Mouse (Mus musculus) G1E-ER4 (cell line): ENCODE data around the gene Ugcg. TPM values are rescaled to one million over a fixed set of nuclear protein-coding genes. Genes with fewer than 3 reads are reported as not detected.

Experiments used
- GATA1 ChIP-seq: IDR thresholded peaks from one replicate; pipeline ENCODE4 v1.8.0; 2012; ENCODE audit warnings: low read length, inconsistent platforms
- polyA plus RNA-seq: library from polyadenylated mRNA; stranded (reverse); fragments of >175 nt; gene quantifications from 2 replicates; pipeline ENCODE4 v1.2.3, GENCODE M21; 2012

Gene Ugcg
- polyA plus RNA-seq, 1 experiment, result 143 TPM

DNA sequence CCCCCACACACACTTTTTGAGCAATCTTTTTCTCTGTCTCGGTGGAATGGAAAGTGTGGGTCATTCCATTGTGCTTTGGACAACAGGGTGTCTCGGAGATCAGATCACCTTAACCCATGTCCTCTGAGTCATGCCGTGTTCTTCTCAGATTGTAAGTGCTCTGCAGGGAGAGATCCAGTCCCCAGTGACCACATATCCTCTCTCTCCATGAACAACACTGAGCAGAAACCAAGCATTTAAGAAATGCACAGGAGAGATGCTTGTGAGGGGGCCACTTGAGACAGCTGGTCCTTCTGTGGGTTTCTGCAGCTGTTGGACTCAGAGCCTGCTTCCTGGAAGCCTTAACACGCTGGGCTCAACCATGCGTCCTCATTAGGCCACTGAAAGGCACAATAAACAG lies 66.9 kb downstream of the Ugcg start:
- TF ChIP-seq GATA1, result no peak

DNA sequence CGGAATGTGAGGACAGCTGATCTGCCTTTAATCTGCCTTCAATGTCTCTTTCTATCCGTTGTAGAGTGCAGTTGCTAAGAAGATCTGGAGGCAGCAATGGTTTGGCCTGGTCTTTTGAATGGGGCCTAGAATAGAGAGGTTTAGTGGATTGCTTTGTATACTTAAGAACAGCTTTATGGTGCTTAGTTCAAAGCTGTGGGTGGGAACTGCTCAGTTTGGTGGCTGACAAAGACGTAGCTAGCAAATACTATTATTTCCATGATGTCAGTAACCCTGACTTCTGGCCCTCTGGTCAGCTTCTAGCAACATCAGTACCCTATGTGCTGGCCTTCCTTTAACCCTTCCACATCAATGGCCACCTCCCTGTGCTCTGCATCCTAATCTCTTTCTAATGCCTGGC lies 68.8 kb downstream of the Ugcg start:
- TF ChIP-seq GATA1, result no peak

DNA sequence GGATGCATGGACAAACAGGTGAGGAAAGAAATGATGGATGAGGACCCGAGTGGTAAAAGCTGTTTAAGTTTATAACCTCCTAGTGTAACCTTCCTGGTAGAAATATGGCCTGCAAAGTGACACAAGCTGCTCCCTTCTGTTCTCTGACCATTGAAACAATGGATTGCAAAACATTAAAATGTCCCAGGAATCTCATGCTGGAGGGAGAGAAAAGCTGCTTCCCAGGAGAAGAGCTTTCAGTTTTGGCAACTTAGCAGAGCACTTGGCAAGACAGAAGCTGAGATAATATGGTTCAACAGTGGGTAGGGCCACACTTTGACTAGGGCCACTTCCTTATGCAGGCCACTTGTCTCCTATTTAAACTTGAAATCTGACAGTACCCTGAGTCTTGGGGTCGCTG lies 69.7 kb downstream of the Ugcg start:
- no peak for TF ChIP-seq GATA1

DNA sequence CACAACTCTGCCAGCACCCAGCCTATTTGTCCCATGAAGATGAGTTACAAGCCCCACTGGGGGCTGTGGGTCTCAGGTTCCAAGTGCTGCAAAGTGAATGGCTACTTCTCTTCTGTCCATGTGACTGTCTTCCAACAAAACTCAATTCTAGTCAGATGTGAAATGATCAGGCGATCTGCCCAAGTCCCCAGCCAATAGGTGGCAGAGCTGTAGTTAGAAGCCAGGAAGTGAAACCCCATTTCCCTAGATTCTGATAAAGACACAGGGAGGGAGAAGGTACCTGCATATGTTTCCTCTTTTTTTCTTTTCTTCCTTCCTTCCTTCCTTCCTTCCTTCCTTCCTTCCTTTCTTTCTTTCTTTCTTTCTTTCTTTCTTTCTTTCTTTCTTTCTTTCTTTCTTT lies 70.7 kb downstream of the Ugcg start:
- TF ChIP-seq GATA1, result no peak

DNA sequence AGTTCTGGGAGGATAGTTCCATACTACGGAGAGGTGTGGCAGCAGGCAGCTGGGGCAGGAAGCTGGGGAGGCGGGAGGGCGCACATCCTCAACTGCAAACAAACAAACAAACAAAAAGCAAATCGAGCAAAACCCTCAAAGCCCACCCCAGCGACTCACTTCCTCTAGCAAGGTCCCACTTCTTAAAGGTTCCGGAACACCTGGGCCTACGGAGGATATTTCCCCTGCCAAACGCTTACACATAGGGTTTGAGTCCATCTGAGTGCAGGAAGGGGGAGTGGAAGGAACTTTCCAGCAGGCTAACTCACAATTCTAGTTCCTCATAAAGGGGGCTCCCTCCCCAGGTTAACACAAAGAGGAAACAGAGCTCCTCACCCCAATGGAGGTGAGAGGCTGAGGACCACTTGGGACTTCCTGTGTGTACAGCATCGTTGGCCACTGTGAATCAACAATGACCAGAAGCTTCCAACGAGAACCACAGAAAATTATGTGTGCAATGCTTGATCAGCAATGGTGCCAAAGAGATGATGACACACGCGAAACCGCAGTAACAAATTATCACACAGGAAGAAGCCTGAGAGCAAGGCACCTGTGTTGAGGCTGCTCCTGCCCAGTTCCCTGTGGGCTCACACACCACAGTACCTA lies 71.9 kb downstream of the Ugcg start:
- no peak for TF ChIP-seq GATA1

DNA sequence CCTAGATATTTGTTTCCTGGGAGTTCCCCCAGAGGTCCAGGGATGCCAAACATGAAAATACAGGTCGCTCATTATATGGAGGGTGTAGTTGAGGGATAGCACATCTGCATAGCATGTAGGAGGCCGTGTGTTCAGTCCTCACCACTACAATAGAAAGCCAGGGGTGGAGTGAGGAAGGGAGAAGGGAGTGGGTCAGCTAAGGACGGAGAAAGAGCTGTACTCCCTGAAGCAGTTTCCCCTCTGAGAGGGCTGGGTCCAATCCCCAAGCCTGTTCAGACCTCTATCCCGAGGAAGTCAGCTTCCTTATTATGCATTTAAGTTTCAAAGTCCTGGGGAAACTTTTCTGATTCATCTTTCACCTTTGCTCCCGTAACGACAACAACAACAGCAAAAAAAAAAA lies 73.1 kb downstream of the Ugcg start:
- TF ChIP-seq GATA1, result no peak

DNA sequence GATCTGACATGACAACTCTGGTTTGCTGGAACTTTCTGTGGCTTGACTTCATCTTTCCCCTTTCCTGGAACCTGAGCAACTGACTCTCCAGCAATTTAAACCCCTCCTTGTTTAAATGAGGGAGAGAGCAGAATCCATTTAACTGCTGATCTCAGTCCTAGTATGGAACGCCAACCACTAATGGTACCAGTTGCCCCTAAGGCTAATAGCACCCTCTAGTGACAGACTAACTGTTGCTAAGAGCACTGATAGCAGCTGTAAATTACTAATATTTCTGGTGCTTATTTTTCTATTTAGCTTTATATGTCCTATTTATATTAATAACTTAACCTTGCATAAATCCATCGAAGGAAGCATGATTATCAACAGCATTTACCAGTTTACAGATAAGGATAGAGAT lies 74.4 kb downstream of the Ugcg start:
- no peak for TF ChIP-seq GATA1

DNA sequence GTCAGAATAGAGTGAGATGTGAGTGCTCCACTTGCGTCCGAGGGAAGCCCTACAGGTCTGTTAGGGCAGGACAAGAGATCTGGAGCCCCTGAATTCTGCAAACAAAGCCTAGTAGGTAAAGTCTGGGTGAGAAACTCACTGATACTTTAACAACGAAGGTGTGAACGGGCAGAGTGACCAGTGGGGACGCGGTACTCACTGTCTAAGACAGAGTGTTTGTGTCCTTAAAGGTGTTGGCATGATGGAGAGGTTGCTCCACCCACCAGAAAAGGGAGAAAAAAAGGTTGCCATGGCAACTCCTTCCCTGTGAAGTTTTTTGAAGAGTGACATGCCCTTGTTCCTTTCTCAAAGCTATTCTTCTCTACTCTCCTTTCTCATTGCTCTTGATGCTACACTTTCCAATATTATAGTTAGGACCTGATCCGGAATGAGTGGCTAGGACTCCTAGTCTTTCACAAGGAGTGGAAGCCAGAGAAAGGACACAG lies 75.6 kb downstream of the Ugcg start:
- no peak for TF ChIP-seq GATA1

DNA sequence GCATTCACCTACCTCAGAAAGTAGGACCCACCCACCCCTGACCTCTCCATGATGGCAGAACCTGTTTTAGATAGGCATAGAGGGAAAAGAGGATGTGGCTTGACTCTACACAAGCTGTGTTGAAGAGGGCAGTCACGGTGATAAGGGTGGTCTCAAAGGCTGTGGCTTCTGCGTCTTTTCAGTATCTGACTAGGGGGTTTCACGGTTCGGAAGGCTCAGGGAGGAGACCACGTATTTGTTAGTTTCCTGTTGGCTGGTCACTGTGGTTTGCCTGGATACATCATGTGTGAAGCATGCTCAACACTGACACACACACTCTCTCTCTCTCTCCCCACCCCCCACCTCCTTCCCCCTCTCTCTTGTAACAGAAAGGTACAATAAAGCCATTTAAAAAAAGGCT lies 76.1 kb downstream of the Ugcg start:
- no peak for TF ChIP-seq GATA1

DNA sequence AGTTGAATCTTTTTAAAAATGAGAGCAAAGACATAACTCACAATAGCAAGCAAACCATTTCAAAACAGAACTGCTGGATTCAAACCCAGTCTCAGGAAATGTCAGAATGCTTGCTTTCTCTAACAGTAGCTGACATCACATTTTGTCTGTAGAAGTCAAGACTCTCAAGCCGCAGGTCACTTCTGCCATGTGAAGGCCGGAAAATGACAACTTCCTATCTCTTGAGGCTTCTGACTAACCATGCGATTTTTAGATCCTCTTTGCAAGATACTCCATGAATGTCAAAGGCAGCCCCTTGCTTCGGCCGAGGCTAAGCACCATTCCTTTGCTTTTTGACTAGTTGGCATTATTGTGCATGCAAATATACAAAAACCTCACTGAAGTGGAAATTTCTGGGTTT lies 76.6 kb downstream of the Ugcg start:
- no peak for TF ChIP-seq GATA1

Other genes starting within 250 kb of the Ugcg start
- not detected in 2 replicates for gene Zkscan16, start 245.6 kb upstream of the Ugcg start, polyA plus RNA-seq
- 0.06 and 0.24 TPM in 2 replicates for gene Ptgr1, start 202.1 kb upstream of the Ugcg start, polyA plus RNA-seq
- gene Dnajc25, start 194.2 kb upstream of the Ugcg start, polyA plus RNA-seq, result 3.8 and 6.5 TPM in 2 replicates
- gene Gm20503, start 186.0 kb upstream of the Ugcg start, polyA plus RNA-seq, result not detected in 2 replicates
- gene Gng10, start 154.2 kb upstream of the Ugcg start, polyA plus RNA-seq, result 17.3 and 20.9 TPM in 2 replicates
- not detected in 2 replicates for gene AI481877, start 50.3 kb upstream of the Ugcg start, polyA plus RNA-seq
- 2.2 and 2.8 TPM in 2 replicates for gene Susd1, start 249.4 kb downstream of the Ugcg start, polyA plus RNA-seq